Mouse (Mus musculus): ENCODE results near the gene 2410002F23Rik. TPM values are rescaled to one million over a fixed set of nuclear protein-coding genes. Genes with fewer than 3 reads are reported as not detected.
"Not testable (repeated sequence)": the region's sequence is repeated elsewhere in the genome, so short reads cannot be mapped to it uniquely, and the experiment has no call there.

Gene 2410002F23Rik
- total RNA-seq, 2 experiments from 2014 or later, result 60.6 to 71.7 TPM

DNA sequence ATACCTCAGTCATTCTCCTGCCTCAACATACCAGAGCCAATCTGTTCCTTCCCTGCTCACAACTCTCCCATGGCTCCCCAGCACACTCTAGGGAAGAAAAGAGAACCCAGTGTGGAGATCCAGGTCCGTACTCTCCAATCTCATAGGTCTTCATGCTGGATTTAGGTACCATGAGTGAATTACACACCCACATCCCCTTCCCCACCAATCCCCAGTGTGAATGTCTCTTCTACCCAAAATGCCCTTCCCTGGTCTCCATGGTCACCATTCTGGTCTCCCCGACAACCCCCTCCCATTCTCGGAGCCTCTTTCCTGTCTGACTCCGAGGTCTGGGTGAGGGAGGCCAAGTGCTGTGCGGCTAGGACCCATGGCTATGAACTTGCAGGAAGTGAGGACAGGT is 14.6 kb downstream of the 2410002F23Rik start, which contains the start of gene Gm15517:
Gene Gm15517 (plus strand): TSS at position 301 of the 400 bp plus-strand sequence.
- no peak for ATAC-seq (replicated peaks; ENCODE audit: poor library complexity)

DNA sequence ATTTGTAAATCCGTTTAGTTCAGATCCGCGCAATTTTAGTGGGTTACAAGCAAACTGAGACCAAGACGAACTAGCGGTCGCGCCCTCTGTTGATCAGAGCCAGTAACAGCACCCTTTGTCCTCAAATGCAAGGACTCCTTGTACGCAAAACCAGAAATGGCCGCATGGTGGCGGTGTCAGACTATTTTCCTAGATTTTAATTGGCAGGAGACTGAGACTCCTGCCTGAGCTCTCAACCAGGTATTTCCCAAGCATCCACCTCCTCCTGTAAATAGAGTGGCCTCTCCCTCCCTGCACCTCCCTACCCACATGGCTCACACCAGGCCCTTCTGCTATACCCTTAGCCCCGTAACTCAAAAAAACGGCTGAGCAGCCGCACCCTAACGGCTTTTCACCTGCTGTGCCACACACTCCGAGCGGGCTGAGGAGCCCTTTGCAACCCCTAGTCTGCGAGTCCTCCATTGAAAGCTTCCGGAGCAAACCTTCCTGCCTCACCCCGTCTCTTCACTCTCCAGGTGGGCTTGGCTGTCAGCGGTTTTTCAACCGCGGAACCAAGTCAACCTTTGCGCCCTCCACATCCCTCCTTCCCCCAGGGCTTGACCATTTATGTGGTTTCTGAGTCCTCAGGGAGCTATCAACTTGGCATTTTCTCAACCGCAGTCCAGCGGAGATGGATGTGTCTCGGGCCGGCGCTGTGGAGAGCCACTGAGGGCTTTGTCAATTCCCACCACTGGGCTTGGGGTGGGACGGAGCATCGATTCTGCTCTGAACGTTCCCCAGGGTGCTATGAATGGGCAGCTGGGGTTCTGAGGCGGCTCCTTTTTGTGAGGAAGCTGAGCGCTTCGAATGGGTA is 16.5 kb downstream of the 2410002F23Rik start:
- peak; percentile 98 for ATAC-seq (replicated peaks; ENCODE audit: poor library complexity)

DNA sequence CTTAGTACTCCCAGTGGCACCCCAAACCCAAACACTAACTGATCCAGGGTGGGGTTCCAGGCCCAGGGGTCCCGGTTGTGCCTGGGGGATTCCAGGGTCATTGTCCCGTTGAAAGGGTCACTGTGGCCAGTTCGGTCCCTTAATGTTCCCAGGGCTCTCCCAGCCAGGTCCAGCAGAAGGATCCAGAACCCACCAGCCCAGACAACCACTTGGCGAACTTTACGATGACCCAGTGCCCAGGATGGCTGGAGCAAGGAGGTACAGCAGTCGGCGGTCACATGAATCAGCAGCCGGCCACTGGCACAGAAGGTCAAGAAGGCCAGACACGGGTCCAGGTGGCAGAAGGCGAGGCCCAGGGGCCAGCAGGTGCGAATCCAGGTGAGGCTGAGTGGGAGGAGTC is 21.6 kb downstream of the 2410002F23Rik start:
- no peak for ATAC-seq (replicated peaks; ENCODE audit: poor library complexity)

DNA sequence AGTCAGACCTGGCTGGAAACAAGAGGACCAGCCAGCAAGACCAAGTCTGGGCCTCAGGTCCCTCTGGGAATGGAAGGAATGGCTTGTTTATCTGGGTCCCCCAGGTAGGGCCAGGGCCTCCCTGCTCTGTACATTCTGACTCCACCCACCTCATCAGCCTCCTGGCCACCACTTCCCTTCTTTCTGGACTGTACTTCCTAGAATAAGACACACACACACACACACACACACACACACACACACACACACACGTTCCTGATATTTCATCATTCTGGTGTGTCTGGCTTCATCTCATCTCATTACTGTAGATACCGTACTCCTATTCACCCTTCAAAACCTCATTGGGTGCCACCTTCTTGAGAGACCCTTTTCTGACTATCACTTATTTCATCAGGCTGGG is 22.9 kb downstream of the 2410002F23Rik start:
- peak; percentile 72 for ATAC-seq (replicated peaks; ENCODE audit: poor library complexity)

DNA sequence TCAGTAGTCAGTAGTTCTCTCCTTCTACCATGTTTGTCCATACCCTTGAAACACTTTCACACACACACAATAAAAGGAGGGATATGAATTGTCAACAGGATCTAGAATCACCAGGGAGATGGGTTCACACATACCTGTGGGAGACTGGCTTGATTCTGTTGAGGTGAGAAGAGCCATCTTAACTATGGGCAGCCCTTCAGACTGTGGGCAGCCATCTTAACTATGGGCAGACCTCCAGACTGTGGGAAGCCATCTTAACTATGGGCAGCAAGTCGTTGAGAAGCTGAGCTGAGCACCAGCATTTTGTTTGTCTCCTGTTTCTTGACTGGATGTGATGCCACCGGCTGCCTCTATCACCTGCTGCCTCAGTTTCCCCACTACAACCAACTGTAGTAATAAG is 24.8 kb downstream of the 2410002F23Rik start:
- peak; percentile 44; the same call in 1 of the 2 replicates for ATAC-seq (replicated peaks; ENCODE audit: poor library complexity)

DNA sequence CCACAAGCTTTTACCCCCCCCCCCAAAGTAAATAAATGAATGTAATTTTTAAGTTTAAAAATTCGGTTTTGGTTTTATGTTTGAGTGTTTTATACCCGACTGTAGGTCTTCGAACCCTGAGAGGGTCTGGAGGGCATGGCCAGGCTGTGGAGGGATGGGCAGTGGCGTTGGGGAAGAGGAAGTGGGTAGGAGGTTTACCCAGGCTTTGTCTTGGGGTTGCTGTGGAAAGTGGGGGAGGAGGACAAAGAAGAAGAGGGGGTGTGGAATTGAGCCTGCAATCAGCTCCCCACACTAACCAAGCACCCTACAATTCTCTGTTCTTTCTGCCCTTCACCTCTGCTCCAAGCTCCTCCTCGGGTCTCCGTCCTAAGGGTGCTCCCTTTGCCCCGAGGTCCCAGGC is 26.0 kb downstream of the 2410002F23Rik start:
- peak; percentile 57 for ATAC-seq (replicated peaks; ENCODE audit: poor library complexity)

DNA sequence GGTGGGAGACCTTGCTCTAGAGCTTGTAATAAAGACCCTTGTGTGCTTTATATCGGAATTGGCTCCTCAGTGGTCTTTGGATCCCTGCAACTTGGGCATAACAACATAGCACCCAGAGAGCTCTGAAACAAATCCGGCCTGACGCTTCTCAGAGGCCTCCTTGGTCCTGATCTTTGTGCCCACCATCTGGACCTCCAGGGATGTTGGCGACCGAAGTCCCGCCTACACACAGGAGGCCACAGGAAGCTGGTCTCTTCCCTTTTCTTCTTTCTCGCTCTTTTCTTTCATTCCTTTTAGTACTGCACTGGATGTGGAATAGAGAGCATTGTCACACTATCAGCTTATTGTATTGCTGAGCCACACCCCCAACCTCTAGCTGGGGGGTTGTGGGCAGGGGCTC is 26.9 kb downstream of the 2410002F23Rik start:
- ATAC-seq (replicated peaks; ENCODE audit: poor library complexity), result no peak

DNA sequence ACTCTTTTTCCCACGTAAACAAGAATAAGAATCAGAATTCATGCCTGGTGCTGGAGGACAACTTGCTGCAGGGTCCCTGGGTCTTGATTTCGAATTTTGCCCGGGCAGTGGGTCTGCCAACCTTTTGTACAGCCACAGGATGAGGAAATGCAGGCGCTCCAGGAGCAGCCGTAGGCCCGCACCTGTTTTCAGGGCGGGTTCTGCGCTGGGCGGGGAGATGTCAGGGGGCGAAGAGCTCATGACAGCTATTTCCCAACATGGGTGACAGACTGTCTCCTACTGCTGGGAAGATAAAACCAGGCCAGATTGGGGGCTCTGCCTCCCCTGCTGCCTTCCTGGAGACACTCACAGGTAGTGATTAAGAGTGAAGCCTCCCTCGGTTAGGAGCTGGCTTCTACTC is 27.6 kb downstream of the 2410002F23Rik start:
- ATAC-seq (replicated peaks; ENCODE audit: poor library complexity), result no peak

DNA sequence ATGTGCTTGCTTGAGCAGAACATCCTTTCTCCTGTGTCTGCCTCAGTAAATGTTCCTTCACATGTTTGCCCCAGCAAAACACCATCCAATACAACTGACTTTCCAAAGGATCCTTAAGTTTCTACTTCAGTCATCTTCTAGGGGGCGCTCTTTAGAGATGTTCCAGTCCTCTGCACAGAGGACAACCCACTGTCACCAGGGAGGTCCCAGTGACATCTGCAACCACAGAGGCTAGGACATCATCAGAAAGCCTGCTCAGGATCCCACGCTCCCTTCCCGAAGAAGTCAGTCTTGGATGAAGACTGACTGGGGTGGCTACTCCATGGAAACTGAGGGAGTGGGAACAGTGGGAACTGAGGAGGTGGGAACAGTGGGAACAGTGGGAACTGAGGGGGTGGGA is 29.0 kb downstream of the 2410002F23Rik start:
- no peak for ATAC-seq (replicated peaks; ENCODE audit: poor library complexity)

DNA sequence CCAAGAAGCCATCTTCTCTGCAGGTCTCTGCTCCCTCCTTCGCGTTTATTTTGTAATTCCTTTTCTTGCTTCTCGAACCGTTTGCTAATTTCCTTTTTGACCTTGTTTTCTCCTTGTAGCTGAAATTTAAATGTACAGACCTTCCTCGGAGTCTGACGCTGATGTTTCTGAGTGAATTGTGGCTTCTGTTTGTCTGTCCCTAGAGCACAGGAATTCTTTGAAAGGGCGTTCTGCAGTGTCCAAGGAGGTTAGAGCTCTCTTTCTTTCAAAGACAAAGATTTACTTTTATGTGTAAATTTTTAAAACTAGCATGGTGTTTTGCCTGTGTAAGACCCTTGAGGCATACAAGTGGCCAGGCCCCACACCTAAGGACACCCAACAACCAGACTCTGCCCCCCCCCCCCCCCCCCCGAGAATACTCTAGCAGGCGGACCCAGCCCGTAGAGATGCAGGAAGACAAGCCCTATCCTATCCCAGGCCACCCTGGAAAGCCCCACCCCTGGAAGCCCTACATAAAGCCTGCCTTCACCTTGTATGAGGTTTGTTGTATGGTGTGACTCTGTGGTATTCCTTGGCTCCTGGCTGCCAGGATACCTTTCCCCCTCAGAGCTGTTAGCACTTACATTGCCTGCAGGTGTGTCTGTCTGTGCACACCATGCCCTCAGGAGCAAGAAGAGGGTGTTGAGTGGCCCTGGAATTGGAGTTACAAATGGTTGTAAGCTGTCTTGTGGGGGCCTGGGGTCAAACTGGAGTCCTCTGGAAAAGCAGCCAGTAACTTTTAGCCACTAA is 30.1 kb downstream of the 2410002F23Rik start:
- no peak for ATAC-seq (replicated peaks; ENCODE audit: poor library complexity)

DNA sequence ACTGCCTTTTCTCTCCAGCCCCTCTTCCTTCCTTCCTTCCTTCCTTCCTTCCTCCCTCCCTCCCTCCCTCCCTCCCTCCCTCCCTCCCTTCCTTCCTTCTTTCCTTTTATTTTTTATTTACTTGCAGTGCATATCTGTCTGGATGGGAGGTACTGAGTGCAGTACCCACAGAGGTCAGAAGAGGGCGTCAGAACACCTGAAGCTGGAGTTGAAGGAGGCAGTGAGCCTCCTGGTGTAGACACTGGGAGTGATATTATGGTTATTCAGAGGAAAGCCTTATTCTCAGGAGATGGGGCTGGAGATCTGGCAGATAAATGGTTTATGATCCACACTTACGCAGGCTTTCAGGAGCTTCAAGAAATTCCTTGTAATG is 30.7 kb downstream of the 2410002F23Rik start:
- ATAC-seq (replicated peaks; ENCODE audit: poor library complexity), result peak; percentile 61

DNA sequence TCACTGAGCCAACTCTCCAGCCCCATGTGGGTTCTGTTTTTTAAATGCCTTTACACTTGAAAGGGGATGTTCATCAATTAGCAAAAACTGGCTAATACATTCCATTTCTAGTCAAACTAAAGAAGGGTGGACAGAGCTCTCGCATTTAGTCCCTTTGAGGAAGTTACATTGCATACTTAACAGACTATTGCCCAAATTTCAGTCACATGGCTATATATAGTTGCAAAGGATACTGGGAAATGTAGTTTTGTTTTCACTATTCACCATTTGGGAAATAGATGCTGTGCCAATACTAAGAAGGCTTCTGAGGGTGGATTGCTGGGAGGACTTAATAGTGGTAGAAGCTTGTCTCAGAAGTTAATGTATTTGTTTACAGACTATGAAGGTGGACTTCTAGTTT is 34.4 kb downstream of the 2410002F23Rik start:
- ATAC-seq (replicated peaks; ENCODE audit: poor library complexity), result peak; percentile 89

DNA sequence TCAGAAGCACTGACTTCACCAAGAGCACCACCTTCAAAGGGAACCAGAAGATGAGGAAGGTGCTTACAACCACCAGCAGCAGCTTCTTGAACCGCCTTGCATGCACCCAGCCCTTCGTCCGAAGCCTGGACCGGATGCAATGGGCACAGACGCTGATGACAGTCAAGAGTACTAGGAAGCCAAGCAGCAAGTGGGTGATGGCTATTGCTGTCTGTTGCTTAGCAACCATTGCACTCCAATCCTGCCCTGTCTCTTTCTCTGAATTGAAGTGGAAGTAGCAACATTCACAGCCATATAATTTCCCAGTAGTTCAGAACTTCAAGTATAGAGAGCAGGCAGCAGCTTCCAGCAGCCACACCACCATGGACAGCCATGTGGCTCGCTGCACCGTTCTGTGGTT is 35.1 kb downstream of the 2410002F23Rik start:
- no peak for ATAC-seq (replicated peaks; ENCODE audit: poor library complexity)

DNA sequence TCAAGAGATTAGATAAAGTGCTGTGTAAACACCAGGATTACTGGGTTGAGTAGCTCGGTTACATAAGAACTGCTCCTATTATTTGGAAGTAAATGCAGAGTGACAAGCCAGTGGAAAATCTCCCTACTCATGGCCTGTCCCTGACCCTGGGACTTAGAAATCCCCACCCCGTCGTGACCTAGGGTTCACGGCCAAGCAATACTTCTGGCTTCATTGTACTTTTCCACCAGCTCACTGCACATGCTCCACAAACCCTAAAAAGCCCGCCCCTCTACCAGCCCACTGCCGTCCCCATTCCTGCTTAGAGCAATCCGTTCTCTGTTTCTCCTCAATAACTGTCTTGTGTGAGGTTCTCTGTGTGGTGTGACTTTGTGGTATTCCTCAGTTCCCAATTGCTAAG is 41.2 kb downstream of the 2410002F23Rik start:
- no peak for ATAC-seq (replicated peaks; ENCODE audit: poor library complexity)

DNA sequence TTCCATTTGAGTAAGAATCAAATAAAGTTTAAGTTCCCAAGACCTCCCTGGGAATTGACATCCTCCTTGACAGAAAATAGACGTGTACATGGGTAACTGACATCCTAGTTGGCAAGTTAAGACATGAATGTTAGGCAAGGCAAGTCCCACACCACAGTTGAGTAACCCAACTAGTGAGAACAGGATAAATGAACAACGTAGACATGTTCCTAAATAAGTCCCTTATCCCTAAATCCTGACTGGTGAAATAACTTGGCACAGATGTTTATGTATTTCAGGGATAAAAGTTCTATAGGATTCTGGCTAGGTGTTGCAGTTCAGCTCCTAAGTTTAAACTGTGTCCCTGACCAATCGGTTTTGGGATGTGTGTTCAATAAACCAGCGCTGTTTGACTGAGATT is 44.5 kb downstream of the 2410002F23Rik start:
- no peak for ATAC-seq (replicated peaks; ENCODE audit: poor library complexity)

DNA sequence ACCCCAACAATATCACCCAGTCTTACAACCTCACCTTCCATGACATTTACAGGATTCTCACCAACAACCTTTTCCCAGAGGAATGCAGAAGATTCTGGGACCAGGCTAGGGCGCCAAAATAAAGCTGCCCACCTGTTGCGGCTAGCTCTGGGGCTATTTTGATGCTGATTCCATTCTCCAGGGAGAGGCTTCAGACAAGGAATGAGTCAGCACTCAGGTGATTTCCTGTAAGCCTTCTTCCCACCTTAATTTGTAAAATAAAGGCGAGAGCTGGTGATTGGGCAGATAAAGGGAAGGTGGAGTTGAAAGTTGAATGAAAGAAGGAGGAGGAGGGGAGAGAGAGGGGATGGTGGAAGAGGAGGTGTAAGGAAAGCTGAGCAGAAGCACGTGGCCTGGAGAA is 44.9 kb downstream of the 2410002F23Rik start:
- ATAC-seq (replicated peaks; ENCODE audit: poor library complexity), result no peak

DNA sequence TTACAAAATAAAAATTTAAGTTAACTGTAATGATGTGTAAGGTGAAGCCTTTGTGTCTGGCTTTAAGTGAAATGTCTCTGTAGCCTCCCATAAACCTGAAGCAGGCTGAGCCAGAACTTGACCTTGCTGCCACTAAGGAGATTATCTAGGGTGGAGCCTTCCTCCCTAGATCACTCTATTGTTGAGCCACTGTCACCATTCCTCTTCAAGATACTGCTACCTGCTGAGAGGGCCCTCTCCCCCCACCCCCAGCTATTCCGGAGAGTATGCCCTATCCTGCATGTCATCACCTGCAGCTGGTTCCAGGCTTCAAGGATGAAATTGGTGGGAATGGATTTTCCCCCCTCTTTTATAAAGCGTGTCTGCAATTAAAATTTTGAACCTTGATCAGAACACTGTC is 51.0 kb downstream of the 2410002F23Rik start:
- ATAC-seq (replicated peaks; ENCODE audit: poor library complexity), result not testable (repeated sequence)

Other genes starting within 250 kb of the 2410002F23Rik start
- gene Klk1b26, start 234.6 kb upstream of the 2410002F23Rik start, total RNA-seq (2015), result not detected in 2 replicates
- not detected in 2 replicates for gene Klk1b26, start 234.6 kb upstream of the 2410002F23Rik start, total RNA-seq (2017)
- not detected in 2 replicates for gene Klk1b27, start 194.4 kb upstream of the 2410002F23Rik start, total RNA-seq (2015)
- not detected in 2 replicates for gene Klk1b27, start 194.4 kb upstream of the 2410002F23Rik start, total RNA-seq (2017)
- gene Klk1b21, start 144.4 kb upstream of the 2410002F23Rik start, total RNA-seq (2015), result not detected in 2 replicates
- gene Klk1b21, start 144.4 kb upstream of the 2410002F23Rik start, total RNA-seq (2017), result not detected in 2 replicates
- gene Klk1b22, start 134.0 kb upstream of the 2410002F23Rik start, total RNA-seq (2015), result not detected in 2 replicates
- not detected in 2 replicates for gene Klk1b22, start 134.0 kb upstream of the 2410002F23Rik start, total RNA-seq (2017)
- gene Klk1b16, start 110.0 kb upstream of the 2410002F23Rik start, total RNA-seq (2015), result not detected in 2 replicates
- not detected in 2 replicates for gene Klk1b16, start 110.0 kb upstream of the 2410002F23Rik start, total RNA-seq (2017)
- gene Klk1b24, start 58.5 kb upstream of the 2410002F23Rik start, total RNA-seq (2015), result not detected in 2 replicates
- gene Klk1b24, start 58.5 kb upstream of the 2410002F23Rik start, total RNA-seq (2017), result not detected in 2 replicates
- not detected in 2 replicates for gene Klk1b3, start 48.5 kb upstream of the 2410002F23Rik start, total RNA-seq (2015)
- not detected in 2 replicates for gene Klk1b3, start 48.5 kb upstream of the 2410002F23Rik start, total RNA-seq (2017)
- gene Klk1b4, start 39.3 kb upstream of the 2410002F23Rik start, total RNA-seq (2015), result not detected in 2 replicates
- not detected in 2 replicates for gene Klk1b4, start 39.3 kb upstream of the 2410002F23Rik start, total RNA-seq (2017)
- gene Klk1b5, start 30.8 kb upstream of the 2410002F23Rik start, total RNA-seq (2015), result not detected in 2 replicates
- not detected in 2 replicates for gene Klk1b5, start 30.8 kb upstream of the 2410002F23Rik start, total RNA-seq (2017)
- not detected in 2 replicates for gene Klk1, start 21.4 kb upstream of the 2410002F23Rik start, total RNA-seq (2015)
- gene Klk1, start 21.4 kb upstream of the 2410002F23Rik start, total RNA-seq (2017), result not detected in 2 replicates
- not detected in 2 replicates for gene Gm36864, start 10.5 kb upstream of the 2410002F23Rik start, total RNA-seq (2015)
- not detected in 2 replicates for gene Gm36864, start 10.5 kb upstream of the 2410002F23Rik start, total RNA-seq (2017)
- 0.34 and 1.8 TPM in 2 replicates for gene 1700028J19Rik, start within 50 bp of the 2410002F23Rik start, total RNA-seq (2015)
- 0.30 and 0.37 TPM in 2 replicates for gene 1700028J19Rik, start within 50 bp of the 2410002F23Rik start, total RNA-seq (2017)
- not detected in 2 replicates for gene Acp4, start 10.7 kb downstream of the 2410002F23Rik start, total RNA-seq (2015)
- 0.04 TPM in 1 of 2 replicates, not detected in the other for gene Acp4, start 10.7 kb downstream of the 2410002F23Rik start, total RNA-seq (2017)
- gene Gm15517, start 14.7 kb downstream of the 2410002F23Rik start, total RNA-seq (2015), result not detected in 2 replicates
- gene Gm15517, start 14.7 kb downstream of the 2410002F23Rik start, total RNA-seq (2017), result not detected in 2 replicates
- 4.1 TPM in 2 replicates for gene Clec11a, start 60.2 kb downstream of the 2410002F23Rik start, total RNA-seq (2015)
- 4.2 and 4.4 TPM in 2 replicates for gene Clec11a, start 60.2 kb downstream of the 2410002F23Rik start, total RNA-seq (2017)
- 0.05 and 0.49 TPM in 2 replicates for gene Shank1, start 63.5 kb downstream of the 2410002F23Rik start, total RNA-seq (2015)
- not detected in 2 replicates for gene Shank1, start 63.5 kb downstream of the 2410002F23Rik start, total RNA-seq (2017)
- gene Syt3, start 137.4 kb downstream of the 2410002F23Rik start, total RNA-seq (2015), result 0.22 and 0.24 TPM in 2 replicates
- 0.12 and 0.14 TPM in 2 replicates for gene Syt3, start 137.4 kb downstream of the 2410002F23Rik start, total RNA-seq (2017)
- gene 1700008O03Rik, start 139.1 kb downstream of the 2410002F23Rik start, total RNA-seq (2015), result 0.44 and 1.5 TPM in 2 replicates
- gene 1700008O03Rik, start 139.1 kb downstream of the 2410002F23Rik start, total RNA-seq (2017), result 1.8 and 2.2 TPM in 2 replicates
- not detected in 2 replicates for gene Lrrc4b, start 182.3 kb downstream of the 2410002F23Rik start, total RNA-seq (2015)
- gene Lrrc4b, start 182.3 kb downstream of the 2410002F23Rik start, total RNA-seq (2017), result not detected in 2 replicates
- not detected in 2 replicates for gene Aspdh, start 218.7 kb downstream of the 2410002F23Rik start, total RNA-seq (2015)
- gene Aspdh, start 218.7 kb downstream of the 2410002F23Rik start, total RNA-seq (2017), result not detected in 2 replicates
- gene Josd2, start 221.3 kb downstream of the 2410002F23Rik start, total RNA-seq (2015), result 27.5 and 35.2 TPM in 2 replicates
- 17.4 and 22.6 TPM in 2 replicates for gene Josd2, start 221.3 kb downstream of the 2410002F23Rik start, total RNA-seq (2017)
- gene Emc10, start 249.8 kb downstream of the 2410002F23Rik start, total RNA-seq (2015), result 60.6 and 62.7 TPM in 2 replicates
- 30.4 and 38.3 TPM in 2 replicates for gene Emc10, start 249.8 kb downstream of the 2410002F23Rik start, total RNA-seq (2017)
- gene Fam71e1, start 249.9 kb downstream of the 2410002F23Rik start, total RNA-seq (2015), result 1.2 and 2.5 TPM in 2 replicates
- 0.30 and 1.7 TPM in 2 replicates for gene Fam71e1, start 249.9 kb downstream of the 2410002F23Rik start, total RNA-seq (2017)